Mouse (Mus musculus) heart, embryonic 12.5 days (tissue): ENCODE measurements at regions not wholly inside any gene's neighbourhood (a gene's known extent, or its start where the extent isn't known, plus 50 kb on each side); places are given as distances from the start of the nearest gene placed in this dataset.
"Not testable (repeated sequence)": the region's sequence is repeated elsewhere in the genome, so short reads cannot be mapped to it uniquely, and the experiment has no call there.

Experiments used
- ATAC-seq: fragments of 200-750 bp; cut with Nextera tagmentation; 2 replicates; pipeline ENCODE4 v1.8.0; 2017; ENCODE audit warnings: moderate TSS enrichment, moderate library complexity; ENCODE audit not compliant: insufficient number of reproducible peaks, low FRiP score
- H3K27ac ChIP-seq: fragments of 300-500 bp; sonication (generic); 2 replicates; pipeline ENCODE4 v1.5.1; 2016; ENCODE audit warnings: mild to moderate bottlenecking, moderate library complexity; ENCODE audit not compliant: poor library complexity, severe bottlenecking
- H3K27me3 ChIP-seq: fragments of 300-500 bp; sonication (generic); replicated peaks from 2 replicates; pipeline ENCODE4 v1.6.1; 2016; ENCODE audit warnings: mild to moderate bottlenecking, moderate library complexity
- H3K36me3 ChIP-seq: fragments of 300-500 bp; sonication (generic); 2 replicates; pipeline ENCODE4 v1.6.1; 2016; ENCODE audit warnings: mild to moderate bottlenecking, moderate library complexity
- H3K4me1 ChIP-seq: fragments of 300-500 bp; sonication (generic); replicated peaks from 2 replicates; pipeline ENCODE4 v1.6.1; 2016; ENCODE audit warnings: mild to moderate bottlenecking
- H3K4me2 ChIP-seq: fragments of 300-500 bp; sonication (generic); 2 replicates; pipeline ENCODE4 v1.6.1; 2016; ENCODE audit warnings: mild to moderate bottlenecking, moderate library complexity
- H3K4me3 ChIP-seq: fragments of 300-500 bp; sonication (generic); 2 replicates; pipeline ENCODE4 v1.5.1; 2016; ENCODE audit warnings: mild to moderate bottlenecking
- H3K9ac ChIP-seq: fragments of 300-500 bp; sonication (generic); 2 replicates; pipeline ENCODE4 v1.6.1; 2016; ENCODE audit warnings: mild to moderate bottlenecking, moderate library complexity
- H3K9me3 ChIP-seq: fragments of 300-500 bp; sonication (generic); replicated peaks from 2 replicates; pipeline ENCODE4 v1.6.1; 2016; ENCODE audit warnings: mild to moderate bottlenecking, moderate library complexity
- WGBS: fragments of 180-500 bp; shearing (Covaris S2); methylation state at CpG from one replicate; pipeline ENCODE4 v1.1.7; 2016; 5-methylcytosine and 5-hydroxymethylcytosine counted together

GRCm38 (mm10) chr1:47299311-47299710 is 406.7 kb upstream of the Slc39a10 start:
- H3K4me2 ChIP-seq, result no peak overlapping the region
- ATAC-seq, result no peak
- H3K9ac ChIP-seq, result no peak overlapping the region
- no peaks in the 10 kb centered on the region for H3K36me3 ChIP-seq
- no peak overlapping the region for H3K4me3 ChIP-seq
- no peaks in the 10 kb centered on the region for H3K4me1 ChIP-seq
- no peak overlapping the region for H3K27ac ChIP-seq
- WGBS, result 61% methylated on average over 1 of the region's 1 CpGs
- no peaks in the 10 kb centered on the region for H3K27me3 ChIP-seq
- H3K9me3 ChIP-seq, result no peaks in the 10 kb centered on the region

DNA sequence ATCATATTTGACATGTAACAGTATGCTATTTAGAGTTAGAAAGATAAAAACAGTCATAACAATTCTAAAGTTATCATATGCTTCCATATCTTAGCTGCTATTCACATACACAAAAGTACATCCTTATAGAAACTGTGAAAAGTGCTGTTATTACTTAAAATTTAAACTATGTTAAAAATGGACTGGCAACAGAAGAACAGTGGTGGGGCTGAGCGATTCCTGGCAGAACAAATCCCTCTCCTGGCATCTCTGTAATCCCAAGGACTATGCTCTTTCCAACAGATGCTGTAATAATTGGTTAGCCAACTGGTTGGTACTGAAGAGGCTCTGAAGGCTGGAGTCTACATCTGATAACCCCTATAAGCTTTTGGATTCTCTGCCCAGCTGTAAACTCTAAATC is 393.0 kb upstream of the Slc39a10 start:
- H3K4me3 ChIP-seq, result no peak overlapping the region
- no peaks in the 10 kb centered on the region for H3K4me1 ChIP-seq
- H3K36me3 ChIP-seq, result no peaks in the 10 kb centered on the region
- H3K4me2 ChIP-seq, result no peak overlapping the region
- no peak overlapping the region for H3K27ac ChIP-seq
- H3K27me3 ChIP-seq, result no peaks in the 10 kb centered on the region
- no peak for ATAC-seq
- 65% methylated on average over 1 of the region's 1 CpGs for WGBS
- H3K9ac ChIP-seq, result no peak overlapping the region
- H3K9me3 ChIP-seq, result no peaks in the 10 kb centered on the region

DNA sequence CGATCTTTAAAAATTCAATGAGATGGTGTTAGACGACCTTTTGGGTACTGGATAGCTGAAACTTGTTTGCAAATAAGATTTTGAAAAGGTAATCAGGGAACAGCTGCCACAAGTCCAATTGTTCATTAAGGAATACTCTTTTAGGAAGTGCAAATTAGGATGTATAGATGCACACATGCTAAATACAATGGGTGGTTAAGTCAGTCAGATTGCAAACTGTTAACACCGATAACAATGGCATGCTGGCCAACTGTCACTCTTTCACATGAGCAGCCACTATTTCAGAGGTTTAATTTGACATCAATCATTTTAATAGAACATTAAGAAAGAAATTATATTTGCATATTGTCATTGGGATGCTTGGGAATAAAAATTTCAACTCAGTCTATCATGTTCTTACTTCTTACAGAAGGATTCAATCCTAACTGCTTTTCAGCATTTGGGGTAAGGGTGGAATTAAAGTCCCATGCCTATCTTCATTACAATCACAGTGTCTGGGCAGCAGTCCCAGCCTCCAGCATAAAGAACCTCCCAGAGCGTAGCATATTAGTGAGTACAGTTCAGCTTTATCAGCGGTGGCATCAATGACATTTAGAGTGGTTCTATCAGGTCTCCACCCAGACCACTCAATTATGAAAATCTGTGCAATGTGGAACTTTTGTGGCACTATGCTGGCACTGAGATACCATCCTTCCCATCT is 385.8 kb upstream of the Slc39a10 start:
- no peaks in the 10 kb centered on the region for H3K36me3 ChIP-seq
- no peak overlapping the region for H3K9ac ChIP-seq
- H3K4me2 ChIP-seq, result no peak overlapping the region
- H3K9me3 ChIP-seq, result no peaks in the 10 kb centered on the region
- WGBS, result 80% methylated on average over 5 of the region's 5 CpGs
- ATAC-seq, result no peak
- no peak overlapping the region for H3K27ac ChIP-seq
- H3K4me3 ChIP-seq, result no peak overlapping the region
- 0 out of 2 replicates have a peak, but pooled peaks cover 2% of the 10 kb centered on the region for H3K4me1 ChIP-seq
- H3K27me3 ChIP-seq, result no peaks in the 10 kb centered on the region

DNA sequence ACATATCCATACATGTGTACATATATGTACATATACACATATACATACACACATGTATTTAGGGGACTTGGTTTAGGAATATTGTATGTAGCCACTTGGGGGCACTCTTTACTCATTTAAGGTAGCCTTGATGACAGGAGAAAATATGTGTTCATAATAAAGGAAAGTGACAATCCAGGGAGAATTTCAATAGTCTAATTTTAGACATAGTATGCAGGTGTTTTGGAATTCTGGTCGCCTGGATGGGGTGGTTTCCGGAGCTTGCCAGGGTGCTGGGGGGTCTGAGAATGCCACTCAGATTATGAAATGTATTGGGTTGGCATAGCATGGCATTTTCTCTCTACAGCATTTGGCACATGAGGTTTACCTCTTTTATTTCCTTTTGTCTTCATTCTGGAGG is 385.2 kb upstream of the Slc39a10 start:
- 18% methylated on average over 2 of the region's 2 CpGs for WGBS
- no peaks in the 10 kb centered on the region for H3K36me3 ChIP-seq
- H3K4me1 ChIP-seq, result 0 out of 2 replicates have a peak, but pooled peaks cover 2% of the 10 kb centered on the region
- no peak overlapping the region for H3K4me2 ChIP-seq
- no peak overlapping the region for H3K4me3 ChIP-seq
- H3K27ac ChIP-seq, result no peak overlapping the region
- H3K9ac ChIP-seq, result no peak overlapping the region
- ATAC-seq, result no peak
- no peaks in the 10 kb centered on the region for H3K9me3 ChIP-seq
- no peaks in the 10 kb centered on the region for H3K27me3 ChIP-seq

DNA sequence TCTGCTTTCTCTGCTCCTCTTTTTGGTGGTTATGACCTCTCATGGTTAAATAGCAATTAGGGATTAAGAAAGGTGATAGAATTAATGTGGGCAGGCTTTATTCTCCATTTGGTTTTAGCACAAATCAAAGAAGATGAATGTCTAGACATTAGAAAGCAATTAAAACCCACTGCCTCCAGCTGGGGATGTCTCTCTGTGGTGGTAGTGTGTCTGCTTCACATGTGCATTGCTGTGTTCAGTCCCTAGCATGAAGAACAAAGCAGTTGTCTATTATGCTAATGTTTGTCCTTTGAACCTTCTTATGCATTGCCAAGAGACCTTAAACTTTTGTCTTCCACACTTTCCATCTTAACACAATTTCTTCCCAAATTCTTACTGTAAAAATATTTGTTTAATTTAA is 379.5 kb upstream of the Slc39a10 start:
- Histone ChIP-seq H3K4me1 (no peaks in the 10 kb centered on the region), H3K27ac (no peak overlapping the region), H3K4me2 (no peak overlapping the region), H3K9ac (no peak overlapping the region), H3K9me3 (no peaks in the 10 kb centered on the region), H3K27me3 (no peaks in the 10 kb centered on the region), H3K4me3 (no peak overlapping the region), H3K36me3 (no peaks in the 10 kb centered on the region)
- no peak for ATAC-seq

- 39% methylated on average over 1 of the region's 1 CpGs for WGBS
- Histone ChIP-seq H3K4me3 (no peak overlapping the region), H3K4me1 (no peaks in the 10 kb centered on the region), H3K9ac (no peak overlapping the region), H3K4me2 (no peak overlapping the region), H3K9me3 (no peaks in the 10 kb centered on the region), H3K27ac (no peak overlapping the region), H3K27me3 (no peaks in the 10 kb centered on the region), H3K36me3 (no peaks in the 10 kb centered on the region)
- ATAC-seq, result no peak
Observed at GRCm38 (mm10) chr1:47263611-47264010, 371.0 kb upstream of the Slc39a10 start.

- Histone ChIP-seq H3K9ac (no peak overlapping the region), H3K4me2 (no peak overlapping the region), H3K27me3 (no peaks in the 10 kb centered on the region), H3K36me3 (no peaks in the 10 kb centered on the region), H3K9me3 (no peaks in the 10 kb centered on the region), H3K4me3 (no peak overlapping the region), H3K4me1 (no peaks in the 10 kb centered on the region), H3K27ac (no peak overlapping the region)
- WGBS, result 66% methylated on average over 3 of the region's 3 CpGs
- no peak for ATAC-seq
Observed at GRCm38 (mm10) chr1:47261505-47262130, 369.0 kb upstream of the Slc39a10 start.

GRCm38 (mm10) chr1:47250706-47251105 is 358.1 kb upstream of the Slc39a10 start:
- H3K4me2 ChIP-seq, H3K9ac ChIP-seq, H3K27me3 ChIP-seq, H3K4me1 ChIP-seq, H3K9me3 ChIP-seq, ATAC-seq, H3K4me3 ChIP-seq, H3K36me3 ChIP-seq, H3K27ac ChIP-seq: not testable (repeated sequence)
- 87% methylated on average over 13 of the region's 13 CpGs for WGBS

- no peaks in the 10 kb centered on the region for H3K27me3 ChIP-seq
- H3K9me3 ChIP-seq, result no peaks in the 10 kb centered on the region
- no peak overlapping the region for H3K27ac ChIP-seq
- no peak overlapping the region for H3K9ac ChIP-seq
- no peak overlapping the region for H3K4me2 ChIP-seq
- no peak overlapping the region for H3K4me3 ChIP-seq
- ATAC-seq, result no peak
- WGBS, result 37% methylated on average over 2 of the region's 2 CpGs
- no peaks in the 10 kb centered on the region for H3K4me1 ChIP-seq
- no peaks in the 10 kb centered on the region for H3K36me3 ChIP-seq
Observed at GRCm38 (mm10) chr1:47217088-47217487, 324.4 kb upstream of the Slc39a10 start.

DNA sequence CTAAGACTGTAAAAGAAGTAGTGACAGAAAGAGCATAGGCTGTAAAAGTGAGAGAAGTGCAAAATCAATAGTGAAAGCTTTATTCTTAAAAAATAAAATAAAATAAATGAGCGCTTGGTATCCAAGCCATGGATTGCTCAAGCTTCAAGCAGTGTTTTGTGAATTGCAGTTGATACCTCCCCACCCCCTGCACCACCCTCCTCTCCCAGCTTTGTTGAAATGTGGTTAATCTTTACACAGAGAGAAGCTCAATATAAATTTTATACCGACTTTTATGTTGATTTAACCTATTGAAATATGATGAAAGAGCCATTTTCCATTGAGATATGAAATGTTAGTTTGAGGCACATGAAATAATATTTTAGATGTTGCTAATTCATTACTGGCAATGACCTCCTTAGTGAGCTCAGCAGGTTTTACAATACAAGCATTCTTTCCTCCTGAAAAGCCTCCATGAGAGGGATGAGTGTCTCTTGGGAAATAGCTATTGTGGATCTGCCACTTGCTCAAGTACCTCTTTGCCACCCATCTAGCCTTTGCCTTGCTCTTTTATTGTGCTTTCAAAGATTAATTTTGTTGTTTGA is 323.9 kb upstream of the Slc39a10 start:
- WGBS, result 65% methylated on average over 2 of the region's 2 CpGs
- Histone ChIP-seq H3K4me3 (no peak overlapping the region), H3K27me3 (no peaks in the 10 kb centered on the region), H3K4me1 (no peaks in the 10 kb centered on the region), H3K9ac (no peak overlapping the region), H3K4me2 (no peak overlapping the region), H3K27ac (no peak overlapping the region), H3K36me3 (no peaks in the 10 kb centered on the region), H3K9me3 (no peaks in the 10 kb centered on the region)
- ATAC-seq, result no peak

DNA sequence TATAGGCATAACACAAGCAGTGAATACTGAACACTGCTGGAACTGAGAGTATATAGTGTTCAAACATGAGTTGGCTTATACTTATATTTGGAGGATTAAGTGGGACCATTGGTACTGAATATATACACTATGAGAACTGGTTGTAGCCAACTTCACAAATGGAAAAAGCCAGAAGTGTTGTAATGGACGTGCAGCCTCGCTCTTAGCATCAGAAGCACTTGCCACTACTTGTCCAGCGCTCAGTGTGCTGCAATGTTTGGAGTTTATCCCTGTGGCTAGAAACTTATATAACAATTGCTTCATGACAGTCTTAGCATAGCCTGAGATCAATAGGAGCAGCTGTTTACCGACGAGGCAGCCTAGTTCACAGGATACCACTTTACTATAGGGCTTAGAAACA is 320.8 kb upstream of the Slc39a10 start:
- no peaks in the 10 kb centered on the region for H3K9me3 ChIP-seq
- whole genome bisulfite sequencing, result 80% methylated on average over 5 of the region's 5 CpGs
- no peak overlapping the region for H3K27ac ChIP-seq
- no peak for ATAC-seq
- no peak overlapping the region for H3K4me3 ChIP-seq
- no peaks in the 10 kb centered on the region for H3K27me3 ChIP-seq
- H3K4me1 ChIP-seq, result no peaks in the 10 kb centered on the region
- H3K4me2 ChIP-seq, result no peak overlapping the region
- H3K9ac ChIP-seq, result no peak overlapping the region
- no peaks in the 10 kb centered on the region for H3K36me3 ChIP-seq
